Mouse (Mus musculus) heart, adult 18-20 months (tissue): ENCODE results near the gene Sigirr. TPM values are rescaled to one million over a fixed set of nuclear protein-coding genes. Genes with fewer than 3 reads are reported as not detected.

Source experiments
- DNase-seq, 2 experiments: peaks; one replicate each; pipeline ENCODE4 v3.0.0; 2021 to 2022; ENCODE audit warnings: mixed read lengths in 1 of 2
- total RNA-seq, 2 experiments: library from RNA; stranded (reverse); gene quantifications; 2 replicates each; pipeline ENCODE4 v1.2.3; 2021

Sigirr gene
- total RNA-seq, 2 experiments from 2014 or later = 4.2 to 4.7 TPM

DNA sequence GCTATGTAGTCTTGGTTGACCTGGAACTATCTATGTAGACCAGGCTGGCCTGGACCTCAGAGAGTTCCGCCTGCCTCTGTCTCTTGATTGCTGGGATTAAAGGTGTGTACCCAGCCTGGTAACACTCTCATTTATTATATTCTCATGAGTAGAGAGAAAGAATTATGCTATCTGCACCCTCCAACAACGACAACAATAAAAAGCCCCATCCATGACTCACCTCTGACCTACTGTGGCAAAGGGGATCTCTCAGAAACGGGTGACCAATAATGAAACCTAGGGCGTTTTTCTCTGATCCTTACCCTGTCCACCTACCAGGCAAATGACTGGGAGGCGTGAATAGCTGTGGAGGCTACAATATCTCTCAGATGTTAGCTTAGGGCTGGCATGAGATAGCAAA, 3.2 kb downstream of the Sigirr start:
- no peak for DNase-seq

DNA sequence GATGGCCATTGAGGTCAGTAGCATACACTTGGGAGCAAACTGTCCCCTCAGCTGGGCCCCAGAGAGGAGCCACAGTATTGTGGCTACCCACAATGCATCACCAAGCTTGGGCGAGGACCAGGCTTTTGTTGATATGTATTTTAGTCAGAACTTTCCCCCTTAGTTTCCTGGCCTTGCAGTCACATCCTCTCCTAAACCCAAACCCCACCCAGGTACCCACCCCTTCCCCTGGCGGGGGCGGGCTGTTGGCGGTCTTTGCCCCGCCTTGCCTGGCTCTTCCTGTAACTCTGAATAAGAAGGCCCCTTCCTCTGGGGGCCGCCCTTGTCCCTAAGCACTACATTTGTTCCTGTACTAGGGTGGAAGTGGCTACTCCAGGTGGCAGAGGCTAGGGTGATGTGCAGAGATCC, 3.7 kb downstream of the Sigirr start:
- peak; percentile 73 to 90 for DNase-seq

DNA sequence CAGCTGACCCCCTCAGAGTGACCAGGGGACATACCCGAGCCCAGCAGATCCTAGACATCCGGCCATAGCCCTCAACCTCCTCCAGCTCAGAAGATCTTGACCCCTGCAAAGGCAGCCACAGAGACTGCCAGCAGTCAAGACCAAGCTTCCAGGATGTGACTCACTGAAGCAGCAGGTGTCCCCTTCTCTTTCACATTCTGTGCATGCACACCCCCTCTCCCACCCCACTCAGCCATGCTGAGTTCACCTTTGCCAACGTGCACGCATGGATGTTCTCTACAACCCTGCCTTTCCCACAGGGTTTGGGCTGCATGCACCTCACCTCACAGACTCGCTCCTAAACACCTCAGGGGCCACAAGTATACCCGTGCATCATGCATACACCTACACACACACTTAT, 4.4 kb downstream of the Sigirr start:
- no peak for DNase-seq

DNA sequence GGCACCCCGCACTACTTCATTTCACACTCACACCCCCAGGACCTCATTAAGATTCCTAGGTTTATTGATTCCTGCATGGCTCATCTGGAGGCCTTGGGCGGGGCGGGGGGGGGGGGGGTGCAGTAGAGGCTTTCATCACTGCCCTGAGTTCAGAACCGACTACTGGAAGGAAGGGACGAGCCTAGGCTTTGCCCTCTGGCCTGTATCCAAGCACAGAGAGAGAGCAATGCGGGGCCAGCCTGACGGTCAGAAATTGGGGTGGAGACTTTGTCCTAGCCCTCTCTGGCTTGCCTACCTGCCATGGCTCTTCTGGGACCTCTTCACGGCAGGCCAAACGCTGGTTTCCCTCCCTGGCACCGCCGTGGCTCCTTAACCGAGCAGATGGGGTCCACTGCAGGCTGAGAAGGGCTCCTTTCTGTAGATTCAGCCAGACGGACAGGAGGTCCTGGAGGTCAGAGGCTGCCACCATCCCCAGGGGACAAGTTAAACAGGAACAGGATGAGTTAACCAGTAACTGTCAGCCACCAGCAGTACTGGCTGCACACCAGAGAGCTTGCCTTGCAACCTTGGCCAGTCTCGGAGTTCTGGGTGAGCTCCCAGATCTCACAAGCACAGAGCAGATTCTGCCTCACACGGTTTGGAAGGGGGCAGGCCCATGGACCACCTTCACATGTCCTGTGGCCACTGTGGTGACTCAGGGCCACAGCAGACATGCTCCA, 5.7 kb downstream of the Sigirr start:
- no peak for DNase-seq

DNA sequence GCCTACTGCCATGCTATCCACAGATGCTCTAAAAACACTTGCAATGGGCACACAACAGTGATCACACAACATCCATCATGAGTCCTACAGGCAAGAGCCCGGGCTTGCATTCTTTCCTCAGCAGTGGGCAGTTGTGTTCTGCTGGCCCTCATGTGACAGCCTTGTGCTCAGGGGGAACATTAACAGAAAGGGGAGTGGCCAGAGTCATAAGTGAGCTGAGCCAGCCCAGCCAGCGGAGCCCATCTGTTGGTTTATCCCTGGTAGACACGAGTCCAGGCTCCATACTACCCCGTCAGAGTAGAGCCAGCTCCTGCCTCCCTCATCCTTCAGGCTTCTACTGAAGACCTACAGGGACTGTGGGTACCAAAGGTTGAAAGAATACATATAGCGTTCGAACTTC, 6.4 kb downstream of the Sigirr start:
- DNase-seq = no peak

DNA sequence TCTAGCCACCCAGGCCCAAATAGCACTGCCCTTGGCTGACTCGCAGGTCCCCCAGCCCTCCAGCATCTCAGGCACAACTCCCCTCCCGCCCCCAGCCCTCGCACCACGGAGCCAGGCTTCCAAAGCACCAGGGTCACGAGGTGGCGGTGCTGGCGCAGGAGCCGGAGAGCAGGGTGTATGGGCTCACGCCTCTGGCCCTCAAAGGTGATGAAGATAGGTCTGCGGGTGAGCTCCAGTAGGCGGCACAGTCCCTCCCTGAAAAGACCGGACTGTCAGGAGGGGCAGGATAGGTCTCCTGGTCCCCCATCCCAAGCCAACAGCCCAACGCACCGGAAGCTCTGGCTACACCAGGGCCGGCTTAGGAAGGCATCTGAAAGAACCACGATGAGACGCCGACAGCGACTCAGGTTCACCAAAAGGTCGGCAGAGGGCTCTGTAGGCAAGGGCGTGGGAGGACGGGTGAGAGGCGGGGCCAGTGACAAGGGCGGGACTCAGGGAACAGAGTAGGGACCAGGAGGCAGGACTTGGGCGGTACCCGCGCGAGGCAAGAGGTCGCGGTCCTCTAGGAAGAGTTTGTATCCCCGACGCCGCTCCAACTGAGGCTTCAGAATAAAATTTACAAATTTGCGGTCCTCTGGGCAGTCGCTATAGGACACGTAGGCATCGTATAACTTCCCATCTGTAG, 8.2 kb downstream of the Sigirr start:
- DNase-seq = peak; percentile 89 to 92

DNA sequence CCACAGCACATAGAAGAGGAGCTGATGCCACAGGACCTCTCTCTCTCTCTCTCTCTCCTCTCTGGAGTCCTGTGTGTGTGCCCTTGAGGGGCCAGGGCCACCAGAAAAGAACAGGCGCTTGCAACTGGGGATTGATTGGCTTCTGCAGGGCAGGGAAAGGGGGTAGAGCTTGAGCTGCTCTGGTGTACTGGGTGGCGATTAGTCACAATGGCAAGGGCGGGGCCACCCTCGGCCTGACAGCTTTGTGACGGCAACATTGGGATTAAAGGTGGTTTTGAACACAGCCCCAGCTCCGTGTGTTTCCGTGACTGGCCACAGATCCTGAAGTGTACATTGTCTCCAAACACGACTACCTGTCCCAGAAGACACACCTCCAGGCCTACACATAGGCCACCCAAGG, 10.1 kb downstream of the Sigirr start:
- no peak for DNase-seq

DNA sequence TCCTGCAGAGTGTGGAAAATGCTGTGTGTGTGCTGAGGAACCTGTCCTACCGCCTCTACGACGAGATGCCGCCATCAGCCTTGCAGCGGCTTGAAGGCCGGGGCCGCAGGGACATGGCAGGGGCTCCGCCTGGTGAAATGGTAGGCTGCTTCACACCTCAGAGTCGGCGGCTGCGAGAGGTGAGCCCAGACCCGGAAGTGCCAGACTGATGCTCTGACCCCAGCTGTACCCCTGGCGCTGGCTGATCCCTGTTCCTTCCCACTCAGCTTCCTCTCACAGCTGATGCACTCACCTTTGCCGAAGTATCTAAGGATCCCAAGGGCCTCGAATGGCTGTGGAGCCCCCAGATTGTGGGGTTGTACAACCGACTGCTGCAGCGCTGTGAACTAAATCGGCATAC, 11.9 kb downstream of the Sigirr start:
- no peak for DNase-seq

DNA sequence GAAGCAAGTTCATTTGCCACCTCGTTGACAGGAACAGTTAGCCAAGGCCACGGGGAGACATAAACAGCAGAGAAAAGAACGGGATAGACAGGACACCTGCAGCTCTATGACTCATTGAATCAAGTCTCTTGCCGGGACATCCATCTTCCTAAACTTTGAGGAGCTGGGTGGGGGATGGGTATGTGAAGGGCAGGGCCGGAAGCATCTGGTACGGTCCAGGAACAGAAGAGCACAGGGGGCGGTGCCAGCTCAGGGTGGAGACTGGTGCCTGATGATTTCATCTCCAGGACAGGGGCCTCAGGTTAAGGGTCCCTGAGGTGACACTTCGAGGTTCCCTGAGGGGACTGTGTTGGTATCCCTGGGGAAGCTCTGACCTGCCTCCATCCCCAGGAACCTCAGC, 12.5 kb downstream of the Sigirr start:
- DNase-seq = peak in 1 of 2 experiments; percentile 29

DNA sequence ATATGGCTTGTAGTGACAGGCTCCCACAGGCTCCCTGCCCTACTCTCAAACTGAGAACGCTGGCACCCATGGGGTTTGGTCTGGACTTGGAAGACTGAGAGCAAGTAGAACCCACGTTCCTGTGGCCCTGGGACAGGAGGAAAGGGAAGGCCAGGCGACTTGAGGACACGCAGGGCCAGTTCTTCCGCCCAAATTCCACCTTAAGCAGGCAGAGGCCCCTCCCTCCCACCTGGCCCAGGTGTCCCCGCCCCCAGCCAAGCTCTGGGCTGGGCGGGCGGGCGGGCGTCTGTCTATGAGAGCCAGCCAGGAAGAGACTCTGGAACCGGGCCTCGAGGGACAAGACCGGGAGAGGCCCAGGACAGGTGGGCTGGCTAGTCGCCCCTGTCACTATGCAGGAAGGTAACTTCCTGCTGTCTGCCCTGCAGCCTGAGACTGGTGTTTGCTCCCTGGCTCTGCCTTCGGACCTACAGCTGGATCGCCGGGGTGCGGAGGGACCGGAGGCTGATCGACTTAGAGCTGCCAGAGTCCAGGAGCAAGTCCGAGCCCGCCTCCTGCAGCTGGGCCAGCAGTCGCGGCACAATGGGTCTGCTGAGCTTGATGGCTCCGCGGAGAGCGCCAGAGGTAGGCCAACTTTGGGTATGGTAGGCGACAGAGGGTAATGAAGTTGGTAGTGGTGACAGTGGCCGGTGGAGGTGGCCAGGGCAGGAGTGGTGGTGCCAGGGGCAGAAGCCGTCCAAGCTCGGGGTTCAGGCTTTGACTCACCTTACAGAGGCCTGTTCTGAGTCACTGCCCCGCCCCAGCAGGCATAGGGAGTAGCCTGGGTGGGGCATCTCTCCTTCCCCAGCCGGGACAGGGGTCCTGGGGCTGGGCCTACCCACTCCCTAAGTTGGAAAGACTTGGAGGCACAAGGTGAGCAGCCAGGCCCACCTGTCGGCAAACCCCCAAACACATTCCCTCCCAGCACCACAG, 20.6 kb downstream of the Sigirr start:
- DNase-seq = no peak

DNA sequence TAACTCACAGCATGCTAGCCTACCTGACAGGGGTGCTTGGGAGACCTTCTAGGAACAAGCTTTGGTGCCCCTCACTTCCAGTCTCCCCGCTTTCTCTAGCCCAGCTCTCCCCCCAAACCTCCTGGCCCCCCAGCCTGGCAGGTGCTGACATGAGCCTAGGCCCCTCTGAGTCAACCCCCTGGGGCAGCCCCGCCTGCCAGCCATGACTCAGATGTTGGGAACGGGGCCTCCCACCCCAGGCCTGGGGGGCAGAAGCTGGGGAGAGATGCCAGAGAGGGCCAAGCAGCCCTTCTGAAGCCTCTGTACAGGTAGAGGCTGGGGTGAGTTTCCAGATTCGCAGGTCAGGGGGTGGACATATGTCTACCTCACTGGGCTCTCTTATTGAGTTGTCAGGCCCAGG, 21.5 kb downstream of the Sigirr start:
- DNase-seq = no peak

DNA sequence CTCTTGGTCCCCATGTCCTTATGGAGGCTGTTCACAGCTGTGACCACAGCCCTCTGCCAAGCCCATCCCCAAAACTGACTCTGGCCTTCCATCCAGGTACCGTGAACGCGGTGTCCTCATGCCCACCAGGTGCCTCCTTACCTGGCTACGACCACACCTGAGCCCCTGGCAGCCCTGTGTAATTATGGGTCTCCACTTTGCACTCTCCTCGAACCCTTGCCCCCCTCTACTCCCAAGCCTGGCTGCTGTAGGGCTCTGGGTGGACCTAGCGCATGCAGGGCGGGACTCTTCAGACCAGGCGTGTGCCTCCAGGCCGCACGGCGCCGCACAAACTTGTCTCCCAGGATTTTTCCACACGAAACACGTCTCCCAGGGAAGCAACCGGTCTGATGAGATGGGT, 22.5 kb downstream of the Sigirr start, which contains the start of gene Pkp3:
Gene Pkp3, plus strand, starts transcription at position 378 of the 400 bp plus-strand sequence.
- no peak for DNase-seq

DNA sequence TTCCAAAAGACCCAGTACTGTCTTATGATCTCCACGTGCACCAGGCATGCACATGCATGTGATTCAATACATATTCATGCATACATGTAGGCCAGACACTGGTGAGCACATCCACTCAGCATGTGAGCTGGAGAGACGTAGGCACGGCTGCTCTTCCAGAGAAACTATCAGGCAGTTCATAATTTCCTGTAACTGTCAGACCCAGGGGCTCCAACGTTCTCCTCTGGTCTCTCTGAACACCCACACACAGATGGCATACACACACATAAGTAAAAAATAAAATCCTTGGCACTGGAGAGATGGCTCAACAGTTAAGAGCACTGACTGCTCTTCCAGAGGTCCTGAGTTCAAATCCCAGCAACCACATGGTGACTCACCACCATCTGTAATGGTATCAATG, 26.6 kb downstream of the Sigirr start:
- DNase-seq = no peak

DNA sequence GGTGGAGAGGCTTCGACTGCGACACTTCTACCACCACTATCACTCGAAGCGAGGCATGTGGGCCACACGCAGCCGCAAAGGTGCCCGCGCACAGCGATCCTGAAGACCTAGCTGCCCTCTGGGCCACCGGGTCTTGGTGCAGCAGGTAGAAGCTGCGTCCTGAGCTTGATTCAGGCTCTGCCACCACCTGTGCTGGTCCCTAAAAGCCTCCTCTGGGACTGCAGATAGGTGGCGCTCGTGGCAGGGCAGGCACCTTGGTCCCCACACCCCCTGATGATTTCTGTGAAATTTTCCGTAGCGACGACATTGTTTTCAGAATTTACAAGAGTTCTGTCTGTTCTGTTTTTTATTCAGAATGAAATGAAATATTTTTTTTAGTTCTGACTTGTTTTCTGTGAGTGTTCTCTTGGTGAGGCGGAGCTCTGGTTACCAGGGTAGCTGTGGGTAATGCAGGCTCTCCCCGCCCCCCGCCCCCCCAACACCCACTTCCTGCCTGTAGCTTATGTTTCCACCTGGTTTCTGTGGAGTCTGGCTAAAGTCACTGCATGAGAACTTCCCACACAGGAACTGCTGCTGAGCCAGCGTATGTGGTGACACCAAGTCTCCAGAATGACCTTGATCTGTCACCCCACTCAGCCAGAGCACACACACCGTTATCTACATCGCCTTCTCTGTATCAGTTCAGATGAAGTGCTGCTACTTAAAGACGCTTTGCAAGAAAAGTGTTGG, 28.2 kb downstream of the Sigirr start:
- DNase-seq = peak in 1 of 2 experiments; percentile 26

DNA sequence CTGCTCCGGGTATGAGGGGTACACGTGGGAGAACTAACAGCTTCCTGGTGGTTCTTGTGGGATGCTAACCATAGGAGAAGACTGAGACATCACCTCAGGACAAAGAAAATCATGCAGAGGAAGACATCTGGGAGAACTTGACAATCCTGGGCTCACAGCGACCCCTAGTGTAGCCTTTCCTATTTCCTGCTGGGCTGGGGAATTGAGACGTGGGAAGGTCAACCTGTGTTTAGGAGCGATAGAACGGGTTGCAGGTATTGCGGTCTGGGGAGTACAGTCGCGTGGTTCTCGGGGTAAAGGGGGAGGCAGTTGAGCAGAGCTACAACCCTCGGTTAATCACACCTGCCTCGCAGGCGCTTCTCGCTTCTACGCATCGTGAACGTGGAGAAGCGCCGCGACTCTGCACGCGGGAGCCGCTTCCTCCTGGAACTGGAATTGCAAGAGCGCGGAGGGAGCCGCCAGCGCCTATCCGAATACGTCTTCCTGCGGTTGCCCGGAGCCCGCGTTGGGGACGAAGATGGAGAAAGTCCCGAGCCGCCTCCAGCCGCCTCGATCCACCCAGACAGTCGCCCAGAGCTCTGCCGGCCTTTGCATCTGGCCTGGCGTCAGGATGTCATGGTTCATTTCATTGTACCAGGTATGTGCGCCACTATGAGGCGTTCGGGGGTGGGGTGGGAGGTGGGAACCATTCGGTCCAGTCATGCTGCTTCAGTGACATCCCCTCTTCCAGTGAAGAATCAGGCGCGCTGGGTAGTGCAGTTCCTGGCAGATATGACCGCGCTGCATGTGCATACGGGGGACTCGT, 30.1 kb downstream of the Sigirr start:
- DNase-seq = peak; percentile 63 to 89

DNA sequence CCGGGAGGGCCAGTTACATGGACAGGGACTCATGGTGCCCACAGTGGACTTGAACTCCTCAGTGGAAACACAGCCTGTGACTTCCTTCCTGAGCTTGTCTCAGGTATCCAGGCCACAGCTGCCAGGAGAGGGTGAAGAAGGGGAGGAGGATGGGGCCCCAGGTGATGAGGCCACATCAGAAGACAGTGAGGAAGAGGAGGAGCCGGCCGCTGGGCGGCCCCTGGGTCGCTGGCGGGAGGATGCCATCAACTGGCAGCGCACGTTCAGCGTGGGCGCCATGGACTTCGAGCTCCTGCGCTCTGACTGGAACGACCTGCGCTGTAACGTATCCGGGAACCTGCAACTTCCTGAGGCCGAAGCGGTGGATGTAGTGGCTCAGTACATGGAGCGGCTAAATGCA, 32.0 kb downstream of the Sigirr start:
- DNase-seq = no peak

DNA sequence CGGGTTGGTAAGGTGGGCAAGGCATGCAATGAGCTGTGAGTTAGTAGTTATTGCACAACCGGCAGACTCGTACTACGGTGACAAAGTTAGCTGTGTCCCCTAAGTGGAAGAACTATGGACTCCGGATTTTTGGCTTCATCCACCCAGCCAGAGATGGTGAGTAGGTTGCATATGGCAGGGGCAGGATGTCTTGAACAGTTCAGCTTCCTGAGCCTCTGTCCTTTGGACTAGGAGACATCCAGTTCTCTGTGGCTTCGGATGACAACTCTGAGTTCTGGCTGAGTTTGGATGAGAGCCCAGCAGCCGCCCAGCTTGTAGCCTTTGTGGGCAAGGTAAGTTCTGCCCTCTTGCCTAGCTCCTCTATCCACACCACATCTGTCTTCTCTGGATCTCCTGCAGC, 35.8 kb downstream of the Sigirr start:
- no peak for DNase-seq

DNA sequence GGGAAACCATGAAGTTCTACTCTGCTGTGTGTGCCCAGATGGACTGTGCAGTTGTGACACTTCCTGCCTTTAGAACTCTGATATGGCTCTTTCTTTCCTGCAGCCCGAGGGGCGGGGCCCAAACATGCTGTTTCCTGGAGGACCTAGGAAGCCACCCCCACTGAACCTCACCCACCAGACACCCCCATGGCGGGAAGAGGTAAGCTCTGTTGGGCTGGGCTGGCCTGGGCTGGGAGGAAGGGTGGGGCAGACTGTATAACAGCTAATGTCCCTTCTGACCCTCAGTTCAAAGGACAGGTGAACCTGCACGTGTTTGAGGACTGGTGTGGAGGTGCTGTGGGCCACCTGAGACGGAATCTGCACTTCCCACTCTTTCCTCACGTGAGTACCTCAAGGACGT, 36.2 kb downstream of the Sigirr start:
- DNase-seq = no peak

DNA sequence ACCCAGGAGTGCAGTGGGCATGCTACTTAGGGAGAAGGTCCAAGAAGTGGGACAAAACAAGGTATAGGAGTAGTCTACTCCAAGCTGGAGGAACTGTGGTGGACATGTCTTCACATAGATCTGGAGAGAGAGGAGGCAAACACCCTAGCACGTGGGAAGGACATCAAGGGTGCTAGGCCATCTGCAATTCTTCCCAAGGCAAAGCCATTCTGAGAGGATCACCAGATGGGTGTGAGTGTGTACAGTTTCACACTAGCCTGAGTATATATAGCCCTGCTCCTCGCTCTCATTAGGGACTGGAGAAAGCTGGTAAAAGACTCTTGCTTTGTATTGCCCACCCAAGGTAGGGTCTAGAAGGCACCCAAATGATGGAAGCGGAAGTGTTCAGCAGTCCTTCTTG, 37.0 kb downstream of the Sigirr start:
- no peak for DNase-seq

DNA sequence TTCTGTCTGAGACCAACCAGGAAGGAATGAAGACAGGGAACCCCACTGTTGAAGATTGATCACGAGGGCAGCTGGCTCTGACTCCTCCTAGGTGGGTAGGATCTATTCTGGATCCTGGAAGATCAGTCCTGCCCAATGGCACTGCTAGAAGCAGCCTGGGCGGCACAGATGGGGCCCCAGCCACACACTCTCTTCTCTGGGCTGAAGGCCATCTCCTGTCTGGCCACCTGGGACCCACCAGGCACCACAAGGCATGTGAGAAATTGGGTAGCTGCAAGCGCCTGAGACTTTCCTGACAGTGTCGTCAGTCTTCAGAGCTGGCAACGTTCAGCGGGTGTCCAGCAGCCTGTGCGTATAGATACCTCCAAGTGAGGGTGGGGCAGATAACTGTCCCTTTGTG, 37.8 kb downstream of the Sigirr start:
- no peak for DNase-seq

DNA sequence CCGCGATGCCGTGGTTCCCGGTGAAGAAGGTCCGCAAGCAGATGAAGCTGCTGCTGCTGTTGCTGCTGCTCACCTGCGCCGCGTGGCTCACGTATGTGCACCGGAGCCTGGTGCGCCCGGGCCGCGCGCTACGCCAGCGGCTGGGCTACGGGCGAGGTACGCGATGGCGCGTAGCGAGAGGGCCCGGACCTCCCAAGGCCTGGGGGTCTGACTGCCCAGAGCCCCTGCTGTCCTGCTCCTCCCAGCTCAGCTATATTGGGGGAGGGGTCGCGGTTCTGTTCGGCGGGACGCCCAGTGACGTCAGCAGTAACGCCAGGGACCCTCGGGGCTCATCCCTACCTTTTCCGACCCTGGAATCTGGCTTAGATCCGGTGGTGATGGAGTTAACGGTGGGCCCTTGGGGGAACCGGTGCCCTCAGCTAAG, 39.1 kb downstream of the Sigirr start:
- DNase-seq = no peak
